Comparison of ENCODE assay signal across 25 mouse cellular contexts in genomic region chr15:10645101-10645500, GRCm38 (mm10).
DNase-seq lines count a peak whose midpoint lies in the region; ATAC-seq and TF ChIP-seq lines count a peak whose summit lies in the region.
"Had no signal": no experiment of that assay in that cellular context is flagged by ENCODE, and none has a peak within 500 bp of the region (broad histone marks: within the 10 kb centered on the region; RNA-seq: fewer than 3 reads in every experiment).

No protein-coding gene starts in this region.

- no peaks in the 10 kb centered on the region for H3K27me3 ChIP-seq in stomach, embryonic 14.5 days (ENCODE audit: control insufficient read depth, insufficient read depth, low read length)
- no peaks in the 10 kb centered on the region for H3K27me3 ChIP-seq in stomach, postnatal 0 days (ENCODE audit: control insufficient read depth, insufficient read depth, low read length)
- no peaks in the 10 kb centered on the region for H3K27me3 ChIP-seq in kidney, embryonic 15.5 days
- H3K27me3 ChIP-seq in midbrain, embryonic 16.5 days (ENCODE audit: control insufficient read depth, insufficient read depth, low read depth, low read length) = no peaks in the 10 kb centered on the region
- H3K27me3 ChIP-seq: embryonic facial prominence, embryonic 13.5 days; limb, embryonic 13.5 days; stomach, embryonic 15.5 days had no signal

- no peaks in the 10 kb centered on the region for H3K36me3 ChIP-seq in stomach, embryonic 14.5 days (ENCODE audit: control insufficient read depth, insufficient read depth, low read length)
- no peaks in the 10 kb centered on the region for H3K36me3 ChIP-seq in stomach, postnatal 0 days (ENCODE audit: control insufficient read depth, insufficient read depth, low read length)
- H3K36me3 ChIP-seq in kidney, embryonic 15.5 days = no peaks in the 10 kb centered on the region
- no peaks in the 10 kb centered on the region for H3K36me3 ChIP-seq in midbrain, embryonic 16.5 days (ENCODE audit: control insufficient read depth, insufficient read depth, low read length)
- H3K36me3 ChIP-seq: limb, embryonic 13.5 days; stomach, embryonic 15.5 days had no signal

- 47% methylated on average over 8 of the region's 8 CpGs for WGBS in stomach, embryonic 14.5 days
- WGBS in stomach, postnatal 0 days = 54% methylated on average over 8 of the region's 8 CpGs
- WGBS in kidney, embryonic 15.5 days = 37% methylated on average over 8 of the region's 8 CpGs
- 54% methylated on average over 8 of the region's 8 CpGs for WGBS in midbrain, embryonic 16.5 days

- H3K9ac ChIP-seq in stomach, embryonic 14.5 days (replicated peaks; ENCODE audit: low read depth, low read length) = no peak overlapping the region
- H3K9ac ChIP-seq in stomach, postnatal 0 days (ENCODE audit: low read length) = no peak overlapping the region
- no peak overlapping the region for H3K9ac ChIP-seq in kidney, embryonic 15.5 days
- H3K9ac ChIP-seq in midbrain, embryonic 16.5 days (ENCODE audit: low read depth, low read length) = no peak overlapping the region
- H3K9ac ChIP-seq: embryonic facial prominence, embryonic 13.5 days; limb, embryonic 13.5 days; stomach, embryonic 15.5 days had no signal

- no peak overlapping the region for H3K4me3 ChIP-seq in stomach, embryonic 14.5 days (ENCODE audit: low read depth, low read length)
- H3K4me3 ChIP-seq in stomach, postnatal 0 days (ENCODE audit: low read depth, low read length) = no peak overlapping the region
- H3K4me3 ChIP-seq in kidney, embryonic 15.5 days (replicated peaks) = no peak overlapping the region
- no peak overlapping the region for H3K4me3 ChIP-seq in midbrain, embryonic 16.5 days (ENCODE audit: low read depth, low read length)
- H3K4me3 ChIP-seq: embryonic facial prominence, embryonic 13.5 days; hindbrain, embryonic 10.5 days; limb, embryonic 13.5 days; stomach, embryonic 15.5 days had no signal

- DNase-seq in kidney, adult 8-10 months = peak; percentile 22 to 31
- DNase-seq in kidney, adult 18-20 months = no peak
- no peak for DNase-seq in stomach, postnatal 0 days (ENCODE audit: low spot score)
- no peak for DNase-seq in cerebellum, adult 18-20 months
- DNase-seq: adrenal gland, adult 2 months; cerebellum, adult 11-12 months; cerebellum, postnatal 14 days; embryo, embryonic 11 days; gastrocnemius, postnatal 10 days; lung, adult 2 months; lung, postnatal 14 days; right cerebral cortex, postnatal 4 days; thymus, adult 18-20 months; thymus, postnatal 4 days had no signal

- no peaks in the 10 kb centered on the region for H3K9me3 ChIP-seq in stomach, embryonic 14.5 days (ENCODE audit: control insufficient read depth, low read depth, low read length)
- H3K9me3 ChIP-seq in stomach, postnatal 0 days (ENCODE audit: control insufficient read depth, low read length) = no peaks in the 10 kb centered on the region
- H3K9me3 ChIP-seq in kidney, embryonic 15.5 days (replicated peaks) = no peaks in the 10 kb centered on the region
- H3K9me3 ChIP-seq in midbrain, embryonic 16.5 days (replicated peaks; ENCODE audit: control insufficient read depth, low read length, poor library complexity, severe bottlenecking) = no peaks in the 10 kb centered on the region
- H3K9me3 ChIP-seq: embryonic facial prominence, embryonic 13.5 days; hindbrain, embryonic 10.5 days; limb, embryonic 13.5 days; stomach, embryonic 15.5 days had no signal

- peak; percentile 49; the same call in 1 of the 2 replicates for ATAC-seq in stomach, embryonic 14.5 days (ENCODE audit: insufficient number of reproducible peaks, insufficient read depth, low FRiP score, low read depth)
- ATAC-seq in stomach, postnatal 0 days (ENCODE audit: low FRiP score, low TSS enrichment) = no peak
- peak; percentile 33; the same call in 1 of the 2 replicates for ATAC-seq in kidney, embryonic 15.5 days (replicated peaks; ENCODE audit: low FRiP score)
- ATAC-seq in midbrain, embryonic 16.5 days = no peak
- ATAC-seq: forebrain, embryonic 16.5 days; hindbrain, embryonic 16.5 days had no signal

- H3K4me2 ChIP-seq in stomach, embryonic 14.5 days (replicated peaks; ENCODE audit: low read depth, low read length) = no peak overlapping the region
- H3K4me2 ChIP-seq in stomach, postnatal 0 days (replicated peaks; ENCODE audit: low read depth) = no peak overlapping the region
- no peak overlapping the region for H3K4me2 ChIP-seq in kidney, embryonic 15.5 days
- H3K4me2 ChIP-seq in midbrain, embryonic 16.5 days (ENCODE audit: low read length) = no peak overlapping the region
- H3K4me2 ChIP-seq: embryonic facial prominence, embryonic 13.5 days; heart, embryonic 11.5 days; limb, embryonic 13.5 days; midbrain, embryonic 11.5 days; stomach, embryonic 15.5 days had no signal

- TF ChIP-seq EP300 in stomach, postnatal 0 days (optimal IDR thresholded peaks at IDR 0.05) = no peak

- no peak overlapping the region for H3K27ac ChIP-seq in stomach, embryonic 14.5 days (ENCODE audit: low read length)
- no peak overlapping the region for H3K27ac ChIP-seq in stomach, postnatal 0 days (replicated peaks)
- 0 out of 2 replicates have a peak overlapping the region, but pooled peaks have one; percentile 66 for H3K27ac ChIP-seq in kidney, embryonic 15.5 days
- H3K27ac ChIP-seq in midbrain, embryonic 16.5 days (ENCODE audit: low read length) = no peak overlapping the region
- H3K27ac ChIP-seq: embryonic facial prominence, embryonic 13.5 days; limb, embryonic 13.5 days; stomach, embryonic 15.5 days had no signal

- peaks cover 8% of the 10 kb centered on the region; the same call in 1 of the 2 replicates for H3K4me1 ChIP-seq in stomach, embryonic 14.5 days (ENCODE audit: control insufficient read depth, insufficient read depth, low read length)
- H3K4me1 ChIP-seq in stomach, postnatal 0 days (replicated peaks; ENCODE audit: control insufficient read depth, insufficient read depth) = no peaks in the 10 kb centered on the region
- peaks cover 73% of the 10 kb centered on the region for H3K4me1 ChIP-seq in kidney, embryonic 15.5 days
- peaks cover 5% of the 10 kb centered on the region for H3K4me1 ChIP-seq in midbrain, embryonic 16.5 days (ENCODE audit: control insufficient read depth, insufficient read depth, low read length)

- no peak for TF ChIP-seq CTCF in stomach, postnatal 0 days (IDR thresholded peaks at IDR 0.05; ENCODE audit: low read depth)

Comparison
In these comparisons a context has a peak if more than half of its experiments do, and no peak if none do; other contexts are left out.
1. DNase-seq: peak in kidney, adult 8-10 months (2 of 2); none in kidney, adult 18-20 months (single experiment), stomach, postnatal 0 days (single experiment) and cerebellum, adult 18-20 months (0 of 2).
2. ATAC-seq: peak in stomach, embryonic 14.5 days (single experiment) and kidney, embryonic 15.5 days (single experiment); none in stomach, postnatal 0 days (single experiment) and midbrain, embryonic 16.5 days (single experiment).